33 mouse cellular contexts compared by ENCODE assay signal in the genomic region with DNA sequence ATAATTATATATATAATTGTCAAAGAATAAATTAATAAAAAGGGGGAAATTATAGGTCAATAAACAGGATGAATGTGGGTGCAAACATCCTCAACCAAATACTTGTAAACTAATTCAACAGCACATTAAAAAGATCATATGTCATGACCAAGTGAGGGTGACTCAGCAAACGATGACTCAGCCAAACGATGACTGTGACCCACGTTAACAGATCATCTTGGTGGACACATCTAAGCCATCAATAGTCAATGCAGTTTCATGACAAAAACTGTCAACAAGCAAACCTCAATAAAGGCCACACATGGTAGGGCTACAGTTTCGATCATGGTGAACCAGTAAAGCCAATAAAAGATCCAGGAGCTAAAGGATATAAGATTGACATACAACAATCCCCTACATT. TPM values are rescaled to one million over a fixed set of nuclear protein-coding genes. Genes with fewer than 3 reads are reported as not detected.
DNase-seq lines count a peak whose midpoint lies in the region; ATAC-seq lines count a peak whose summit lies in the region.
"Had no signal": no experiment of that assay in that cellular context is flagged by ENCODE, and none has a peak within 500 bp of the region (broad histone marks: within the 10 kb centered on the region; RNA-seq: fewer than 3 reads in every experiment).

No protein-coding gene starts in this region.

- no peak for ATAC-seq in midbrain, embryonic 11.5 days (ENCODE audit: low FRiP score)
- ATAC-seq in midbrain, embryonic 13.5 days: no peak
- ATAC-seq: forebrain, embryonic 15.5 days; hindbrain, postnatal 0 days; Patski had no signal

- H3K4me2 ChIP-seq in midbrain, embryonic 11.5 days: no peak overlapping the region
- no peak overlapping the region for H3K4me2 ChIP-seq in midbrain, embryonic 13.5 days (replicated peaks)
- H3K4me2 ChIP-seq: forebrain, embryonic 15.5 days; heart, embryonic 11.5 days; kidney, embryonic 15.5 days; limb, embryonic 13.5 days; neural tube, embryonic 13.5 days had no signal

- H3K27me3 ChIP-seq in midbrain, embryonic 11.5 days (ENCODE audit: control insufficient read depth, insufficient read depth, low read length): no peaks in the 10 kb centered on the region
- no peaks in the 10 kb centered on the region for H3K27me3 ChIP-seq in midbrain, embryonic 13.5 days
- H3K27me3 ChIP-seq: forebrain, embryonic 15.5 days; kidney, embryonic 15.5 days; limb, embryonic 13.5 days; neural tube, embryonic 13.5 days; Patski had no signal

- H3K4me3 ChIP-seq in midbrain, embryonic 11.5 days (ENCODE audit: low read depth, low read length): no peak overlapping the region
- no peak overlapping the region for H3K4me3 ChIP-seq in midbrain, embryonic 13.5 days (replicated peaks)
- H3K4me3 ChIP-seq: embryonic facial prominence, embryonic 10.5 days; forebrain, embryonic 15.5 days; hindbrain, embryonic 10.5 days; kidney, embryonic 15.5 days; limb, embryonic 13.5 days; neural tube, embryonic 13.5 days had no signal

- no peak overlapping the region for H3K27ac ChIP-seq in midbrain, embryonic 11.5 days (ENCODE audit: low read depth, low read length)
- H3K27ac ChIP-seq in midbrain, embryonic 13.5 days: no peak overlapping the region
- H3K27ac ChIP-seq: embryonic facial prominence, embryonic 10.5 days; forebrain, embryonic 15.5 days; hindbrain, embryonic 10.5 days; hindbrain, postnatal 0 days; kidney, embryonic 15.5 days; limb, embryonic 13.5 days; neural tube, embryonic 13.5 days had no signal

- H3K4me1 ChIP-seq in midbrain, embryonic 11.5 days (ENCODE audit: control insufficient read depth, insufficient read depth, low read length): no peaks in the 10 kb centered on the region
- H3K4me1 ChIP-seq in midbrain, embryonic 13.5 days (replicated peaks): no peaks in the 10 kb centered on the region
- H3K4me1 ChIP-seq: embryonic facial prominence, embryonic 10.5 days; forebrain, embryonic 15.5 days; hindbrain, embryonic 10.5 days; limb, embryonic 13.5 days; neural tube, embryonic 13.5 days had no signal

- no peaks in the 10 kb centered on the region for H3K36me3 ChIP-seq in midbrain, embryonic 11.5 days (ENCODE audit: control insufficient read depth, insufficient read depth, low read length)
- no peaks in the 10 kb centered on the region for H3K36me3 ChIP-seq in midbrain, embryonic 13.5 days
- H3K36me3 ChIP-seq: forebrain, embryonic 15.5 days; hindbrain, embryonic 10.5 days; neural tube, embryonic 13.5 days had no signal

- DNase-seq in adrenal gland, adult 8-10 months: peak; percentile 33
- DNase-seq in adrenal gland, postnatal 10 days: no peak
- DNase-seq in midbrain, embryonic 11.5 days (ENCODE audit: low spot score, missing footprints): peak; percentile 47
- peak; percentile 57 for DNase-seq in adrenal gland, postnatal 25 days
- DNase-seq in frontal cortex, postnatal 14 days (ENCODE audit: low spot score in 2 of 2): no peak
- DNase-seq in thymus, postnatal 36 days: no peak
- DNase-seq: B cell, adult 2 months; cerebellum, adult 9-10 months; gastrocnemius, postnatal 10 days; kidney, adult 11 months; kidney, postnatal 36 days; layer of hippocampus, postnatal 36 days; lung, adult 18-20 months; lung, postnatal 10 days; midbrain, embryonic 14.5 days; retina, postnatal 1 day; right cerebral cortex, postnatal 25 days; spleen, adult 18-20 months had no signal

- H3K9me3 ChIP-seq in midbrain, embryonic 11.5 days (ENCODE audit: control insufficient read depth, low read length): 0 out of 2 replicates have a peak, but pooled peaks cover 3% of the 10 kb centered on the region
- H3K9me3 ChIP-seq in midbrain, embryonic 13.5 days: 0 out of 2 replicates have a peak, but pooled peaks cover 8% of the 10 kb centered on the region
- H3K9me3 ChIP-seq: forebrain, embryonic 15.5 days had no signal

- WGBS in midbrain, embryonic 11.5 days: 86% methylated on average over 4 of the region's 4 CpGs
- 87% methylated on average over 4 of the region's 4 CpGs for WGBS in midbrain, embryonic 13.5 days

- no peak overlapping the region for H3K9ac ChIP-seq in midbrain, embryonic 11.5 days (ENCODE audit: low read length)
- no peak overlapping the region for H3K9ac ChIP-seq in midbrain, embryonic 13.5 days (replicated peaks)
- H3K9ac ChIP-seq: forebrain, embryonic 15.5 days; kidney, embryonic 15.5 days; limb, embryonic 13.5 days; neural tube, embryonic 13.5 days had no signal

RNA-seq across cellular contexts. Expression of gene Gm10974, which starts 6.7 kb away (rescaled TPM):
- not detected for total RNA-seq in adrenal gland, adult 8-10 months (2022)
- total RNA-seq in adrenal gland, postnatal 10 days (2021): not detected
- polyA plus RNA-seq in midbrain, embryonic 11.5 days (2014; fragmentation: Nextera tagmentation; extraction: Ambion mirVana): not detected in 2 replicates
- not detected in 2 replicates for polyA plus RNA-seq in midbrain, embryonic 13.5 days (2015; fragmentation: Nextera tagmentation; extraction: Ambion mirVana)
- not detected in 2 replicates for total RNA-seq in adrenal gland, postnatal 25 days (2021)
- total RNA-seq: common myeloid progenitor, adult 5-6 weeks; gastrocnemius, postnatal 10 days; granulocyte monocyte progenitor cell, adult 5-6 weeks; hindbrain, postnatal 0 days; layer of hippocampus, adult 8-10 months; layer of hippocampus, postnatal 36 days; left cerebral cortex, postnatal 10 days had no signal
- polyA plus RNA-seq: embryonic facial prominence, embryonic 10.5 days; forebrain, embryonic 15.5 days; heart, embryonic 11.5 days; heart, postnatal 0 days; hindbrain, embryonic 10.5 days; hindbrain, postnatal 0 days; kidney, embryonic 15.5 days; limb, embryonic 13.5 days; midbrain, embryonic 14.5 days; neural tube, embryonic 13.5 days; Patski had no signal

RNA-seq across cellular contexts. Expression of gene Lrrk1, which starts 29.1 kb away (rescaled TPM):
- 10 to 100 TPM; 15.9 to 27.3 (median 21.8) TPM for total RNA-seq in adrenal gland, adult 8-10 months (2022)
- total RNA-seq in adrenal gland, postnatal 10 days (2021): 10 to 100 TPM; 12.4 to 16.4 TPM
- polyA plus RNA-seq in midbrain, embryonic 11.5 days (2014; fragmentation: Nextera tagmentation; extraction: Ambion mirVana): 2.5 and 2.9 TPM in 2 replicates
- polyA plus RNA-seq in midbrain, embryonic 13.5 days (2015; fragmentation: Nextera tagmentation; extraction: Ambion mirVana): 2.8 and 2.9 TPM in 2 replicates
- 16.6 and 18.5 TPM in 2 replicates for total RNA-seq in adrenal gland, postnatal 25 days (2021)

Comparison
In these comparisons a context has a peak if more than half of its experiments do, and no peak if none do; other contexts are left out.
1. DNase-seq: peak in adrenal gland, adult 8-10 months (single experiment), midbrain, embryonic 11.5 days (single experiment) and adrenal gland, postnatal 25 days (single experiment); none in adrenal gland, postnatal 10 days (single experiment), frontal cortex, postnatal 14 days (0 of 2) and thymus, postnatal 36 days (0 of 2).